Mouse (Mus musculus) heart, embryonic 16.5 days (tissue): ENCODE measurements around the gene Chrna4. TPM values are rescaled to one million over a fixed set of nuclear protein-coding genes. Genes with fewer than 3 reads are reported as not detected.

Experiments used
- ATAC-seq: fragments of 200-750 bp; cut with Nextera tagmentation; replicated peaks from 2 replicates; pipeline ENCODE4 v1.8.0; 2017; ENCODE audit warnings: moderate number of reproducible peaks; ENCODE audit not compliant: insufficient read depth, low FRiP score; ENCODE audit errors: extremely low read depth
- H3K27ac ChIP-seq: fragments of 300-500 bp; sonication (generic); 2 replicates; pipeline ENCODE4 v1.5.1; 2014; ENCODE audit warnings: mild to moderate bottlenecking, low read length, control low read depth, moderate library complexity
- H3K27me3 ChIP-seq: fragments of 300-500 bp; sonication (generic); 2 replicates; pipeline ENCODE4 v1.6.1; 2014; ENCODE audit warnings: low read length, mixed read lengths; ENCODE audit not compliant: control insufficient read depth, insufficient read depth
- H3K36me3 ChIP-seq: fragments of 300-500 bp; sonication (generic); 2 replicates; pipeline ENCODE4 v1.6.1; 2014; ENCODE audit not compliant: control insufficient read depth, insufficient read depth
- H3K4me1 ChIP-seq: fragments of 300-500 bp; sonication (generic); 2 replicates; pipeline ENCODE4 v1.6.1; 2014; ENCODE audit warnings: low read length, mixed read lengths; ENCODE audit not compliant: control insufficient read depth, insufficient read depth
- H3K4me2 ChIP-seq: fragments of 300-500 bp; sonication (generic); 2 replicates; pipeline ENCODE4 v1.6.1; 2014; ENCODE audit warnings: low read depth, mild to moderate bottlenecking, control low read depth, low read length
- H3K4me3 ChIP-seq: fragments of 300-500 bp; sonication (generic); 2 replicates; pipeline ENCODE4 v1.5.1; 2014; ENCODE audit warnings: mild to moderate bottlenecking, control low read depth, low read length
- H3K9ac ChIP-seq: fragments of 300-500 bp; sonication (generic); 2 replicates; pipeline ENCODE4 v1.6.1; 2014; ENCODE audit warnings: low read length, control low read depth
- H3K9me3 ChIP-seq: fragments of 300-500 bp; sonication (generic); replicated peaks from 2 replicates; pipeline ENCODE4 v1.6.1; 2016; ENCODE audit warnings: low read length; ENCODE audit not compliant: control insufficient read depth
- WGBS: fragments of 180-500 bp; shearing (Covaris S2); extraction: QIAGEN DNeasy Blood & Tissue Kit; methylation state at CpG from one replicate; pipeline ENCODE4 v1.1.7; 2014; 5-methylcytosine and 5-hydroxymethylcytosine counted together
- polyA plus RNA-seq: library from polyadenylated mRNA; unstranded; fragments of >200 nt; fragmentation: Nextera tagmentation; extraction: Ambion mirVana; gene quantifications from 2 replicates; pipeline ENCODE4 v1.2.1, GENCODE M21; 2015

Gene Chrna4
- polyA plus RNA-seq, 1 experiment from 2014 or later = 0.37 TPM

DNA sequence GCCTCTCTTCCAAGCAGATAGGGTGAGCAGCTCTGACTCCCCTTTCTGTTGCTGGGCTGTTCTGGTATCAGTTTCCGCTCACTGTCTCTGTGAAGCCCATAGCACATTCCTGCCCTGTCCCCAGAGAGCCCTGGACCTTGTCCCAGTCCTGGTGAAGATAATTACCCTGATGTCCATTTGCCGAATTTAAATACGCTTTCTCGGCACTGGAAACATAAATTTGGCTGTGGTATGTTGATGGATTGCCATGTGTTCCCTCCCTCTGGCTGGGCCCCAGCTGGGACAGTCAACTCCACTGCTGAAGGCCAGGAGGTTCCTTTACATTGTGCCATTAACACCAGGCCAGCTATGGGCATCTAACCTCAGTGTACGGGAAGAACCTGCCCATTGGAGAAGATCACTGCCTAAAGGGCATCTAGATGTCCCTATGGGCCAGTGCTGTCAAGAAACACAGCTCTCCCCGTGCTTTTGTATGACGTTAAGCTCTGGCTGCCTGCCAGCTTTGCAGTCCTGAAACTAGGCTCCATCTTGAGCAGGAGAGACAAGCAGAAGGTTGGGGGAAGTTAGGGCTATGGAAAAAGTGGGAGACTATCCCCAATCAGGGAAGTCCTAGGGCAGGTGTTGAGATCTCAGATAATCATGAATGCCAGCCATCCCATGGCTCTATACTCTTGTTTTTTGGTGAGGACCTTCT is 5.1 kb upstream of the Chrna4 start:
- no peak for ATAC-seq
- 57% methylated on average over 7 of the region's 7 CpGs for WGBS
- H3K4me2 ChIP-seq = no peak overlapping the region
- H3K36me3 ChIP-seq = no peaks in the 10 kb centered on the region
- no peak overlapping the region for H3K4me3 ChIP-seq
- H3K27me3 ChIP-seq = peaks cover 2% of the 10 kb centered on the region; the same call in 1 of the 2 replicates
- no peaks in the 10 kb centered on the region for H3K9me3 ChIP-seq
- no peaks in the 10 kb centered on the region for H3K4me1 ChIP-seq
- H3K27ac ChIP-seq = no peak overlapping the region
- no peak overlapping the region for H3K9ac ChIP-seq

DNA sequence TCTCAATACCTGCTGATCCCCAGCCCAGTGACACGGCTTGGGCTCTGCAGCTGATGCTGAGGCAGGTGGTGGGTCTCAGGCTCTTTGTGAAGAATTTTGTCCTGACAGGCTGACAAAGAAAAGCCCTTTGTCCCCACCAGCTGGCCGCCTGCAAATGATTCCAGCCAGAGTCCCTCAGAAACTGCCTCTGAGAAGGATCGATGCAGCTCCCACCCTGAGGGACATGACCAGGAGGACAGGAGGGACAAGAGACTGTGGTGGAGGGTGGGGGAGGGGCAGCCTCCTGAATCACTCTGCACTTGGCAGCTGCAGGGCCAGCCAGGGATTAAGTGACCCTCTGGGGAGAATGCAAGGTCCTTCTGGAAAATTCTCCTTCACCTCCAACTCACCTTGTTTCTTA is 655 bp upstream of the Chrna4 start:
- Histone ChIP-seq H3K27me3 (peaks cover 35% of the 10 kb centered on the region), H3K9ac (no peak overlapping the region), H3K27ac (no peak overlapping the region), H3K4me3 (no peak overlapping the region), H3K4me2 (no peak overlapping the region), H3K36me3 (no peaks in the 10 kb centered on the region), H3K9me3 (no peaks in the 10 kb centered on the region), H3K4me1 (peaks cover 3% of the 10 kb centered on the region; the same call in 1 of the 2 replicates)
- WGBS = 23% methylated on average over 3 of the region's 3 CpGs
- ATAC-seq = no peak

DNA sequence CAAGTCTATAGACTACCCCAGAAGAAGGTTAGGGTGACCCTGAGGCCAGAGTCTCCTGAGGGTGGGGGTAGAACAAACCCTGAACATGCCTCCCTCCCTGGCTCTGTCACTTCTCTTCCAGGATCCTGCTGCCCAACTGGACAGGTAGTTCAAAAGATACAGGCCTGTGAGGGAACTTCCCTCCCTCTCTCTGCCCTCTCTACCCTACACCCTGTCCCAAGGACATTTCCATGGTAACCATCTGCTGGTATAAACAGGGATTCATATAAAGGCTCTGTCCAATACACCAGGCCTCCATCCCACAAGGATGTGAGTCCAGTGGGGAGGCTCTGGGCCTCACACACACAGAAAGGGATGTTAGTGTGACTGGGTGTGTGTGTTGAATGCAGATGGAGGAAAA is 970 bp downstream of the Chrna4 start:
- no peak for ATAC-seq
- no peaks in the 10 kb centered on the region for H3K36me3 ChIP-seq
- H3K9me3 ChIP-seq = no peaks in the 10 kb centered on the region
- H3K4me2 ChIP-seq = no peak overlapping the region
- peaks cover 3% of the 10 kb centered on the region; the same call in 1 of the 2 replicates for H3K4me1 ChIP-seq
- H3K27me3 ChIP-seq = peaks cover 51% of the 10 kb centered on the region
- H3K27ac ChIP-seq = no peak overlapping the region
- no peak overlapping the region for H3K9ac ChIP-seq
- no peak overlapping the region for H3K4me3 ChIP-seq

DNA sequence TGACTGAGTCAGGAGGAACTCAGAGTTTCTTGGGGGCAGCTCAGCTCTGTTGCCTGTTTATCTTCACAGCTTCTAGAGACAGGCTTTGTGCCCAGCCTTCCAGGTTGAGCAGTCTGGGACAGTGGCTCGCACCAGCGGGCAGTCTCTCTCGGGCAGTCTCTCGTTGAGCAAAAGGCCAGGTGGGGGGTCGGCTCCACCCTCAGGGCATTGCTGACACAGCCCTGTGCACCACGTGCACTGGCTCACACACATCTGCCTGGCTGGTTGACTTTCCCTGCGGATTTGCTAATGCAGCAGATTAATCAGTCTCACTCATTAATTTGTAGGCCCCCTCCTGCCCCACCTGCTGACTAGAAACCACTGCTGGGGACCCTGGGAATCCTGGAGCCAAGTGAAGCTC is 1.4 kb downstream of the Chrna4 start:
- 14% methylated on average over 7 of the region's 7 CpGs for WGBS
- Histone ChIP-seq H3K36me3 (no peaks in the 10 kb centered on the region), H3K9me3 (no peaks in the 10 kb centered on the region), H3K9ac (no peak overlapping the region), H3K27me3 (peaks cover 56% of the 10 kb centered on the region), H3K4me2 (no peak overlapping the region), H3K4me3 (no peak overlapping the region), H3K27ac (no peak overlapping the region), H3K4me1 (peaks cover 3% of the 10 kb centered on the region; the same call in 1 of the 2 replicates)
- ATAC-seq = no peak

DNA sequence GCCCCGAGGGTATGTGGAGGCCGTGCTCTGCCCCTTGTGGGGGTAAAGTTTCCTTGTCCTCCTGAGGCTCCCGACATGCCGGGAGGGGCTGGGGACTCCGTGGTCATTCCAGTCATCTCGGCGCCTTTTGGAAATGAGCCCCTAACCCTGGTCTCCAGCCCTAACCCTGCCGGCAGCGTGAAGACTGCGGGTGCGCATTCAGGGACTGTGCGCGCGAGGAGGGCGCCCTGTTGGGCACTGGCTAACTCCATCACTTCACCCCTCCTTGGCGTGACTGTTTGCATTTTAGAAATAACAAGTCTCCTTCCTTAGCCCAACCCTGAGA is 4.0 kb downstream of the Chrna4 start:
- Histone ChIP-seq H3K27ac (no peak overlapping the region), H3K9me3 (no peaks in the 10 kb centered on the region), H3K27me3 (peaks cover 80% of the 10 kb centered on the region), H3K4me2 (peak overlapping the region; percentile 93), H3K4me3 (peak overlapping the region; percentile 57), H3K36me3 (no peaks in the 10 kb centered on the region), H3K9ac (peak overlapping the region; percentile 60), H3K4me1 (peaks cover 3% of the 10 kb centered on the region; the same call in 1 of the 2 replicates)
- no peak for ATAC-seq
- WGBS = under 1% methylated on average over 16 of the region's 16 CpGs

DNA sequence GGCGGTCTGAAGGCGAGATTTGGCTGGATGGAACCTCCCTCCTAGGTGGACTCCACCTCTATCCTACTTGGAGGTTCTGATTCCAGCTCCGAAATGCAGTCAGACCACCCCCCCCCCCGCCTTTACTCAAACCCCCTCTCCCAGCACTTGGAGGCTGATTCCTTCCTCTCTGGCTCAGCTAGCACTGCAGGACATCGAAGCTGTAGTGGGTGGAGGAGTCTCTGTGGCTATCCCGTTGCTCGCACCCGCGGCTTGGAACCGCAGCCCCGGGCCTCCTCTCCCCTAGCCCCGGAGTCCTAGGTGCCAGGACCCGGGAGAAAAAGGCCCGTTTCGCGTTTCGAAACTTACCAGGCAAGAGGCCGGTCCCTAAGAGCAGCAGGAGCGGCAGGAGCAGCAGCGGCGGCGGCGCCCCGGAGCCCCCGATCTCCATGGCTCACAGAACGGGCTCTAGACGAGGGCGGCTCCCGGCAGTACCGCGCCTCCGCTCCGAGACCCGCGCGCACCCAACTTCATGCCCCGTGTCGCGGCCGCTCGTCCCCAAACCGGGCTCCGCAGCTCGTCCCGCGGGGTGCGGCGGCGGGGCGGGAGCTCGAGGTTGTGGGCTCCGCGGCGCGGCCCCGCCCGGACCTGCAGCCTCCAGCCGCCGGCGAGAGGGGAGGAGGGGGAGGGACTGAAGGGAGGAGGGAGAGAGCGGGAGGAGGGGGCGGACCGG is 4.5 kb downstream of the Chrna4 start:
- Histone ChIP-seq H3K27me3 (peaks cover 82% of the 10 kb centered on the region), H3K4me3 (peak overlapping the region; percentile 57), H3K9ac (peak overlapping the region; percentile 60)

DNA sequence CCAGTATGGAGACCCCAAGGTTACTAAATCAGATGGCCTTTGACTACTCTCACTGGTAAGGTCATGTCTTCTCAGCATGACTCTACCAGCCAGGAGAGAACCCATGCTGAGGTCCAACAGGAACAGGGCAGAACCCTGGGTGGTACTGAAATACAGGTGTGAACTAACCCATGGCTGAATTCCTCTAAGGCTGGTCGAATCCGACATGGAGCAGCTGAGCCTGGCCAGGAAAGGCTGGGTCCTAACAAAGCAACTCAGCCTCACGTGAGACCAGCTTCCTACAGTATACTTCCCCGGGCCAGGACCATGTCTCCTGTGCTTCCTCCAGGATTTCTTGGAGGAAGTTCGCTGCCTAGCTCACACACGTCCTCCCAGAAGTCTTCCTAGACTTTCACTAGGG is 6.8 kb downstream of the Chrna4 start:
- WGBS = 64% methylated on average over 6 of the region's 6 CpGs
- H3K27me3 ChIP-seq = peaks cover 87% of the 10 kb centered on the region

More for the DNA sequence above, 4.5 kb downstream of the Chrna4 start:
- under 1% methylated on average over 62 of the region's 63 CpGs for WGBS
- Histone ChIP-seq H3K4me2 (peak overlapping the region; percentile 93), H3K9me3 (no peaks in the 10 kb centered on the region), H3K4me1 (peaks cover 8% of the 10 kb centered on the region), H3K27ac (no peak overlapping the region), H3K36me3 (no peaks in the 10 kb centered on the region)
- no peak for ATAC-seq

DNA sequence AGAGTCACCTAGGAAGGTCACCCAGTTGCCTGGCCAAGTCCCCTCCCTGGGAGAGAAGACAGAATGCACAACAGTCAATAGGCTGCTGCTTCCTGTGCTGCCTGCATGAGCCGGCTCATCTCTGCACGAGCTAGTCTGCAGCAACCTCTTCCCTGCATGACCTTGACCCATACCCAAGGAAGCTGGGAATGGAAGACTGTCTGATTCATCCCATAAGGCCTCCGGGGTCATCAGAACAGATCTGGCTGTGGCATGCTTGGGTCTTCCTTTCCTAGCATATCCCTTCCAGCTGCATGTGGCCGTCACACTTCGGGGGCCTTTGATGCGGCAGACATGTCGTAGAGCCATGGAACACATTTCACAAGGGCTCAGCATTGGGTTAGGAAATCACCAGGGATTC is 8.2 kb downstream of the Chrna4 start:
- Histone ChIP-seq H3K4me1 (peaks cover 19% of the 10 kb centered on the region), H3K9ac (no peak overlapping the region), H3K27ac (no peak overlapping the region), H3K4me3 (no peak overlapping the region), H3K9me3 (no peaks in the 10 kb centered on the region), H3K36me3 (no peaks in the 10 kb centered on the region), H3K27me3 (peaks cover 85% of the 10 kb centered on the region), H3K4me2 (no peak overlapping the region)
- no peak for ATAC-seq
- 80% methylated on average over 7 of the region's 7 CpGs for WGBS

More for the DNA sequence above, 6.8 kb downstream of the Chrna4 start:
- no peak overlapping the region for H3K4me3 ChIP-seq
- no peak overlapping the region for H3K4me2 ChIP-seq
- no peak overlapping the region for H3K27ac ChIP-seq
- no peaks in the 10 kb centered on the region for H3K9me3 ChIP-seq
- no peaks in the 10 kb centered on the region for H3K36me3 ChIP-seq
- no peak for ATAC-seq
- peaks cover 19% of the 10 kb centered on the region for H3K4me1 ChIP-seq
- no peak overlapping the region for H3K9ac ChIP-seq

DNA sequence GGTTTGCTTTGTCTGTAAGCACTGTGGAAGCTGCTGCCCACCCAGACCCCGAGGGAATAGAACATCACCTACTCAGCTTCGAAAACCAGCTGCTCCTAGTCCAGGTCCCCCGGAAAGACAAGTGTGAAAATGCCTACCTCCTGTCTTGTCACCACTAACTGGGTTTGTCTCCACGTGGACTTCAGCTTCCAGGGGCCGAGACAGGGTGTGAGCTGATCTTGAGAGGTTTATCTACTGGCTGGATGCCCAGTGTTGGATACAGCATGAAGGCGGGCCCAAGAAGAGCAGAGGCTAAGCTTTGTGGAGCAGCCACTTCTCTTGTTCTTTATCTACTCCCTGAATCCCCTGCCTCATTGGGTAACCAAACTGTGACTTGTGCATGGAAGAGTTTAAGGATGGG is 10.0 kb downstream of the Chrna4 start:
- H3K27ac ChIP-seq = no peak overlapping the region
- WGBS = 22% methylated on average over 6 of the region's 6 CpGs
- H3K9ac ChIP-seq = no peak overlapping the region
- H3K9me3 ChIP-seq = no peaks in the 10 kb centered on the region
- H3K4me3 ChIP-seq = no peak overlapping the region
- H3K27me3 ChIP-seq = peaks cover 74% of the 10 kb centered on the region
- H3K4me2 ChIP-seq = no peak overlapping the region
- no peaks in the 10 kb centered on the region for H3K36me3 ChIP-seq
- ATAC-seq = peak; percentile 73
- peaks cover 16% of the 10 kb centered on the region for H3K4me1 ChIP-seq
